Mouse (Mus musculus) embryonic facial prominence, embryonic 11.5 days (tissue): ENCODE results near the gene Cdkal1. TPM values are rescaled to one million over a fixed set of nuclear protein-coding genes. Genes with fewer than 3 reads are reported as not detected.

Experiments used
- ATAC-seq: fragments of 200-750 bp; cut with Nextera tagmentation; replicated peaks from 2 replicates; pipeline ENCODE4 v1.8.0; 2017; ENCODE audit warnings: low read depth; ENCODE audit not compliant: insufficient number of reproducible peaks, low FRiP score, low TSS enrichment
- DNase-seq: peaks from one replicate; pipeline ENCODE4 v3.0.0-alpha.2; 2015; ENCODE audit warnings: low spot score
- H3K27ac ChIP-seq: fragments of 300-500 bp; sonication (generic); replicated peaks from 2 replicates; pipeline ENCODE4 v1.5.1; 2014; ENCODE audit warnings: mild to moderate bottlenecking, low read depth, low read length, control low read depth
- H3K27me3 ChIP-seq: fragments of 300-500 bp; sonication (generic); 2 replicates; pipeline ENCODE4 v1.6.1; 2014; ENCODE audit warnings: mild to moderate bottlenecking, low read length, moderate library complexity, mixed read lengths; ENCODE audit not compliant: control insufficient read depth, insufficient read depth
- H3K36me3 ChIP-seq: fragments of 300-500 bp; sonication (generic); replicated peaks from 2 replicates; pipeline ENCODE4 v1.6.1; 2014; ENCODE audit warnings: low read depth, mild to moderate bottlenecking, low read length, moderate library complexity, mixed read lengths; ENCODE audit not compliant: control insufficient read depth, insufficient read depth
- H3K4me1 ChIP-seq: fragments of 300-500 bp; sonication (generic); 2 replicates; pipeline ENCODE4 v1.6.1; 2014; ENCODE audit warnings: low read length, mixed read lengths; ENCODE audit not compliant: control insufficient read depth, insufficient read depth
- H3K4me2 ChIP-seq: fragments of 300-500 bp; sonication (generic); 2 replicates; pipeline ENCODE4 v1.6.1; 2014; ENCODE audit warnings: low read depth, mild to moderate bottlenecking, control low read depth, low read length, moderate library complexity
- H3K4me3 ChIP-seq: fragments of 300-500 bp; sonication (generic); 2 replicates; pipeline ENCODE4 v1.5.1; 2014; ENCODE audit warnings: low read depth, low read length, control low read depth
- H3K9ac ChIP-seq: fragments of 300-500 bp; sonication (generic); replicated peaks from 2 replicates; pipeline ENCODE4 v1.6.1; 2014; ENCODE audit warnings: mild to moderate bottlenecking, control low read depth, low read length
- H3K9me3 ChIP-seq: fragments of 300-500 bp; sonication (generic); replicated peaks from 2 replicates; pipeline ENCODE4 v1.6.1; 2016; ENCODE audit warnings: mild to moderate bottlenecking, low read length, inconsistent platforms, mixed read lengths; ENCODE audit not compliant: control insufficient read depth
- WGBS: fragments of 180-500 bp; shearing (Covaris S2); extraction: QIAGEN DNeasy Blood & Tissue Kit; methylation state at CpG from one replicate; pipeline ENCODE4 v1.1.7; 2014; 5-methylcytosine and 5-hydroxymethylcytosine counted together
- polyA plus RNA-seq: library from polyadenylated mRNA; unstranded; fragments of >200 nt; fragmentation: Nextera tagmentation; extraction: Ambion mirVana; gene quantifications from 2 replicates; pipeline ENCODE4 v1.2.1, GENCODE M21; 2014

Gene Cdkal1
- polyA plus RNA-seq, 1 experiment from 2014 or later = 39.6 TPM

DNA sequence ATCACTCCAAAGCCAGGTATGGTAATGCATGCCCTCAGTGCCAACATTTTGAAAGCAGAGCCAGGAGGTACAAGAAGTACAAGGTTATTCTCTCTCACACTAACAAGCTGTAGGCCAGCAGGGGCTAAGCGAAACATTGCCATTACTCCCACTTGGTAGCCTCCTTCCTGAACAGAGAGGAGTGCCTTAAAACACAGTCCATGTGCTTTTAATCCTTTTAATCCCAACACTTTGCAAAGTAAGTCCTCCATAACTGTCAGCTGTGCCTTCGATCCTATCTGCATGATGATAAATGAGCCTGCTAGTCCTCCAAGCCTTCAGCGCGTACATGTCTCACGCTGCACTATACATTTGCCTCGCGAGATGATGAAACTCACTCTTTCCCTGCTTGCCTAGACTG is 234.6 kb downstream of the Cdkal1 start:
- no peaks in the 10 kb centered on the region for H3K36me3 ChIP-seq
- ATAC-seq (no peak), DNase-seq (no peak)
- no peaks in the 10 kb centered on the region for H3K27me3 ChIP-seq
- H3K4me1 ChIP-seq = no peaks in the 10 kb centered on the region
- H3K9ac ChIP-seq = no peak overlapping the region
- H3K27ac ChIP-seq = no peak overlapping the region
- no peaks in the 10 kb centered on the region for H3K9me3 ChIP-seq
- H3K4me3 ChIP-seq = no peak overlapping the region
- H3K4me2 ChIP-seq = no peak overlapping the region
- 91% methylated on average over 7 of the region's 7 CpGs for WGBS

DNA sequence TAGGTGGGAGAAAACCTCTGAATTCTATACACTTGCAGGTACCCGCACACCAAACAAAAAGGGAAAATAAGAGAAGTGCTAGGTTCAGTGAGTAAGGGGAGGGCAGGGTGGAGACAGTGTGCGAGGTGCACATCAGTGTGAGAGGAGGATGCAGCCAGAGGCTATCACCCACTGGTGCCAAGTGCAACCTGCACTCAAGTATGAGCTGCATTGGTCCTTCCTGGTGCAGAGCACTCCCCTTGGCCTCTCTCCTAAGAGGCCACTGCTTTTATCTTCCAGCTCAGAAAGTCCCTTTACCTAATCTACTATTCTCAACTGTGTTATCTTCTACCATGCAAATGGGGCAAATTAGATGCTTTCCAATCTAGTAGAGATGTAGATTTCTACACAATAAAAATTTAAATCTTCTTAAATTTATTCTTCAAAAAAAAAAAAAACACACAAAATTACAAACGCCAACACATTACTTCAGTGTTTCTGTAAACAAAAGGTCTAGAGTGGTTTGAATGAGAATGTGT is 238.8 kb downstream of the Cdkal1 start:
- no peak overlapping the region for H3K27ac ChIP-seq
- H3K4me3 ChIP-seq = no peak overlapping the region
- H3K36me3 ChIP-seq = no peaks in the 10 kb centered on the region
- WGBS = 89% methylated on average over 3 of the region's 3 CpGs
- H3K4me1 ChIP-seq = no peaks in the 10 kb centered on the region
- DNase-seq (no peak), ATAC-seq (no peak)
- no peaks in the 10 kb centered on the region for H3K9me3 ChIP-seq
- H3K4me2 ChIP-seq = no peak overlapping the region
- H3K27me3 ChIP-seq = no peaks in the 10 kb centered on the region
- no peak overlapping the region for H3K9ac ChIP-seq

DNA sequence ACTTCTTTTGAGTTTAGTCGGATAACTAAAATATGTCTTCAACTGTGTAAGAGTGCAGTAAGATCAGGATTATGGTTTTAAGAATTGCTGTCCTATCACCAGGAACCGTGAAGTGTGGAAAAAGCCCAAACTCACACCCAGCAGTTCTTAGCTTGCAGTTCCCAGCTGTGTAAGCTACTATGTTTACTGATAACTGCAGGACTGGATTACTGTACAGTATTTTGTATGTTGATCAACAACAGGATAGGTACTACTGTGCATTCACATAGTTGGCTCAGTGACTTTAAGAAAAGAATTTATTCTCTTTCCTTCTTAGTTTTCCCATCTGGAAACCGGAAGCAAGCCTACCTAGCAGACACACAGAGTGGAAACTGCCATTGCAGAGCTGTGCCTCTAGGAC is 239.5 kb downstream of the Cdkal1 start:
- no peaks in the 10 kb centered on the region for H3K36me3 ChIP-seq
- H3K4me2 ChIP-seq = no peak overlapping the region
- no peak overlapping the region for H3K4me3 ChIP-seq
- H3K27ac ChIP-seq = no peak overlapping the region
- DNase-seq (no peak), ATAC-seq (no peak)
- no peaks in the 10 kb centered on the region for H3K27me3 ChIP-seq
- WGBS = 82% methylated on average over 3 of the region's 3 CpGs
- no peaks in the 10 kb centered on the region for H3K9me3 ChIP-seq
- no peak overlapping the region for H3K9ac ChIP-seq
- H3K4me1 ChIP-seq = no peaks in the 10 kb centered on the region

GRCm38 (mm10) chr13:29615081-29615480 is 240.4 kb downstream of the Cdkal1 start:
- DNase-seq (no peak), ATAC-seq (no peak)
- H3K9me3 ChIP-seq = no peaks in the 10 kb centered on the region
- no peaks in the 10 kb centered on the region for H3K4me1 ChIP-seq
- H3K27ac ChIP-seq = no peak overlapping the region
- no peaks in the 10 kb centered on the region for H3K36me3 ChIP-seq
- H3K4me3 ChIP-seq = no peak overlapping the region
- WGBS = 79% methylated on average over 7 of the region's 7 CpGs
- H3K4me2 ChIP-seq = no peak overlapping the region
- no peak overlapping the region for H3K9ac ChIP-seq
- no peaks in the 10 kb centered on the region for H3K27me3 ChIP-seq

DNA sequence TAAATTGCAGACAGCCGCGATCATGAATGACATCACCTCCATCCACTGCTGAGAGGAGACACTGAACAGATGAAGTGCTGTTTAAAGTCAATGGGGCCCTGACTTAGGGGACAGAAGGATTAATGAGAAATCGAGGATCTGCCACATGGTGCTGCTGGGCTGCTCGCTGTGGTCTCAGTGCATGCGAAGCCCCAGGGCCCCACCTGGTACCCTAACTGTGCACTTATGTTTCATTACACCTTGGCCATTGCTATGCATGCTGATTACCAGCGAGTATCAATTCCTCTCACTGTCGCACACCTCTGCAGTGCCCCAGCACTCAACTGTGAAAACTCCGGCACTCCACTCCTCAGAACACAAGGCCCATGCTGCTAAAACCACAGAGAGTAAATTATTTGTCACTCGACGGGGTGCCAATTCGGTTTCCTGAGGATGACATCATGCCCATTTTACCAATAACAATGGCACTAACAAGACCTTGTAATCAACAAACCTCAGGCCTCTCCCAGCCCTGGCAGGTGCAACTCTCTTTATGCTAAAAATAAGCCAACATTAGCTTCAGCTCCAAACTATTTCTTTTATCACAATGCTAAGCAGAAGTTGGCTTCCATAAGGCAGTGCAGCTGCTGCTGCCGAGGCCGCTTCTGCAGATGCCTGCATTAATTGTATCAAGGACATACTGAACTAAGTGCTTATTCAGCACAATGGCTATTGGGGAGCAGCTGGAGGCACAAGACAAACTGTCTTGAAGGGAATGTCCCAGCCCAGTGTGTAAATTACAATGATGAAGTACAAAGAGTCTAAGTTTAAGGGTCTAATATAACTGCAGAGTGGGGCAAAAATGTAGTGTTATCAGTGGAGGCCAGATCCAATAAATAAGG is 245.2 kb downstream of the Cdkal1 start:
- no peaks in the 10 kb centered on the region for H3K27me3 ChIP-seq
- no peak overlapping the region for H3K27ac ChIP-seq
- no peak overlapping the region for H3K9ac ChIP-seq
- no peak overlapping the region for H3K4me2 ChIP-seq
- 43% methylated on average over 13 of the region's 13 CpGs for WGBS
- peak; percentile 31 for DNase-seq
- no peaks in the 10 kb centered on the region for H3K4me1 ChIP-seq
- no peaks in the 10 kb centered on the region for H3K36me3 ChIP-seq
- no peak overlapping the region for H3K4me3 ChIP-seq
- H3K9me3 ChIP-seq = no peaks in the 10 kb centered on the region
- peak; percentile 76 for ATAC-seq

DNA sequence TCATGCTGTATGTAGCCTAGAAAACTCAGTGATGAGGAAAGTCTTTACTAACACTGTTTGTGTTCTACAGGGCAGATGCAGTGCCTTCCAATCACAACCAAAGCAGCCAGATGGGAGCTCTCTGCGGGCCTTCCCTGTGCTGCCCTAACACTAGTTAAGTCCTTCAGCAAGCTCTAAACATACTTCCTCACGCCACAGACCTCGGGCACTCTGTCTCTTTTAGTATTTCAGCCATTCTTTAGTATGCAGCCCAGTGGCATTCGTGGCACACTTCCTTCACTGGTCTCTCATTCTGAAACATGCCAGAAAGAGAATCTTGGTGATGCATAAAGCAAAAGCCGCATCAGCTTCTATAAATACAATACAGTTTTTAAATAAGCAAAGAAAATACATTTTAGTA is 246.0 kb downstream of the Cdkal1 start:
- ATAC-seq = no peak
- Histone ChIP-seq H3K27ac (no peak overlapping the region), H3K4me1 (no peaks in the 10 kb centered on the region), H3K36me3 (no peaks in the 10 kb centered on the region), H3K4me3 (no peak overlapping the region), H3K27me3 (no peaks in the 10 kb centered on the region), H3K4me2 (no peak overlapping the region), H3K9ac (no peak overlapping the region), H3K9me3 (no peaks in the 10 kb centered on the region)
- DNase-seq = no peak
- WGBS = 88% methylated on average over 5 of the region's 5 CpGs

- Histone ChIP-seq H3K9me3 (no peaks in the 10 kb centered on the region), H3K27me3 (no peaks in the 10 kb centered on the region), H3K36me3 (no peaks in the 10 kb centered on the region), H3K4me1 (no peaks in the 10 kb centered on the region), H3K4me3 (no peak overlapping the region), H3K9ac (no peak overlapping the region), H3K4me2 (no peak overlapping the region), H3K27ac (no peak overlapping the region)
- DNase-seq (peak; percentile 85), ATAC-seq (no peak; the same call in 1 of the 2 replicates)
- 24% methylated on average over 6 of the region's 7 CpGs for WGBS
Observed at GRCm38 (mm10) chr13:29604241-29604640, 251.2 kb downstream of the Cdkal1 start.

- Histone ChIP-seq H3K4me3 (no peak overlapping the region), H3K9ac (no peak overlapping the region), H3K9me3 (no peaks in the 10 kb centered on the region), H3K27me3 (no peaks in the 10 kb centered on the region), H3K4me1 (no peaks in the 10 kb centered on the region), H3K27ac (no peak overlapping the region), H3K36me3 (no peaks in the 10 kb centered on the region), H3K4me2 (no peak overlapping the region)
- ATAC-seq = no peak
- DNase-seq = peak; percentile 59
- WGBS = 24% methylated on average over 6 of the region's 6 CpGs
Observed at GRCm38 (mm10) chr13:29603597-29603996, 251.9 kb downstream of the Cdkal1 start.
